Mouse (Mus musculus): Measurements from ENCODE around the gene Myo1d. TPM values are rescaled to one million over a fixed set of nuclear protein-coding genes. Genes with fewer than 3 reads are reported as not detected.
A peak's percentile ranks its signal among the peaks of the same experiment; 100 is the strongest.

The Myo1d gene
- polyA plus RNA-seq, 1 experiment from 2014 or later = 80.9 TPM

DNA sequence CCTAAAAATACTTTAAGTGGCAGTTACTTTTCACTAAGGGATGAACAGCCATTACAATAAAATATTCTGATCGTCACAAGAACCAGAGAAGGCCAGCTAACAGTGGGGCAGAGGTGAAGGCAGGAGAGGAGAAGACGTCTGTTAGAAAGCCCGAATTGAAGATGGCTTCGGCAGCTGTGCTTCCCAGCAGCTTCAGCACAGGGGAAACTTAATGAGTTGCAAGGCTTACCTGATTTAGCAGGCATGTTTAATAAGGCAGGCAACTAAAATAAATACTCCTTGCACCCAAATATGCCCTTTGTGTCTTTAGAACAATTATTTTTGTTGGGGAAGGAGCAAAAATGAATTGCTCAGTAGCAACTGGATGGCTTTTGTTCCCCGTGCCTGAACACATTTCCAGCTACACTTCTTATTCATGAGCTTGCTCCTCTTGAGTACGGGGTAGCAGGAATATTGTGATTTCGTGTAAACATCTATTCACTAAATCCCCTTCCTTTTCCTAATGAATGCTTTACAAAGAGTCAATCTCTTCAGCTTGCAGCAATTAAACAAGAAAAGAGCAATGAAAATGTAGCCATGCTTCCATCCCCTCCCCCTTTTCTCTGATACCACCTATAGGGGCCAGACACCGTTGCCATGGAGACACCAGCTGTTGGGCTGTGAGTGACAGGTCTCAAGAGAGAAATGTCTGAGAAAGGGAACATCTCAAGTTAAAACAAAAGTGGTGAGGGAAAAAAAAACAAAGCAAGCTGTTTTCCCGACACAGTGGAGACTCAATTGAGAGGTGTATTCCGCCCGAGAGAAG is 157.4 kb downstream of the Myo1d start:
- WGBS = 43% methylated on average over 11 of the region's 11 CpGs
- no peaks in the 10 kb centered on the region for H3K4me1 ChIP-seq (ENCODE audit: control insufficient read depth, insufficient read depth, low read length)

DNA sequence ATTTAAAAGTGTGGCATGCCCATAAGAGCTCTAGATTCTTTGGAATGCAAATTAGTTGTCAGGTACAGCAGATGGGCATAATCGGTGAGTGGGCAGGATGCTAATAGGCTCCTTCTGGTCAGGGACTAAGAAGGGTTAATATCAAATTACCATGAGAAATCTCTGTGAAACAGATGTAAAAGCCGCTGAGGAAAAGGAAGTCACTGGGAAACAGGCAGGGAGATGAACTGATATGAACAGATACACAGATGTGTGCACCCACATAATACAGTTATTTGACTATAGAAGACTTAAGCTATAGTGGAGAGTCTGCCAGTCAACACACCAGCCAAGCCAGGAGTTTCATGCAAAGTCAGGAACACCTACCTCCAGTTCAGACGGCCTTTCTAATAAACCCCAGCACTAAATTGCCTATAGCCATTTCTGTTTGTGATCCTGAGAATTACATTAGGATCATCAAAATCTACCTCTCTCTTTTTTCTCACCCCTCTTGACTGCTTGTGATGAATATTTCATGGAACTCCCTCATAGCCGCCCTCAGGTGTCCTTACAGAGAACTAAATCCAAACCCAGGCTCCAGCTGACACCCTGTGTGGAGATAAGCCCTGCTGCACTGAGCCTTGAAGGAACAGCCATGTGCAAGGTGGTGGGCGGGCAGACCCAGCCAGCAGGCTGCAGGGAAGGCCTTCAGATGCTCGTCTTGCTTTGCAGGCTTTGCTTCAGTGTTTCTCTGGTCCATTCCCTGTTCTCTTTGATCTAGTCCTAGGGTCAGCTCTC is 164.7 kb downstream of the Myo1d start:
- Histone ChIP-seq H3K9me3 (ENCODE audit: control insufficient read depth, low read length) (no peaks in the 10 kb centered on the region), H3K27me3 (replicated peaks; ENCODE audit: control insufficient read depth, insufficient read depth, low read length) (no peaks in the 10 kb centered on the region), H3K27ac (ENCODE audit: low read length) (no peak overlapping the region), H3K4me2 (ENCODE audit: low read depth, low read length) (no peak overlapping the region), H3K36me3 (ENCODE audit: control insufficient read depth, insufficient read depth, low read length) (no peaks in the 10 kb centered on the region), H3K4me3 (ENCODE audit: low read length) (no peak overlapping the region), H3K9ac (ENCODE audit: low read depth, low read length) (no peak overlapping the region), H3K4me1 (ENCODE audit: control insufficient read depth, insufficient read depth, low read length) (no peaks in the 10 kb centered on the region)
- ATAC-seq = no peak
- 52% methylated on average over 6 of the region's 6 CpGs for WGBS

More for the DNA sequence above, 157.4 kb downstream of the Myo1d start:
- no peak for ATAC-seq
- H3K4me2 ChIP-seq (ENCODE audit: low read depth, low read length) = no peak overlapping the region
- H3K9ac ChIP-seq (ENCODE audit: low read depth, low read length) = no peak overlapping the region
- H3K27me3 ChIP-seq (replicated peaks; ENCODE audit: control insufficient read depth, insufficient read depth, low read length) = no peaks in the 10 kb centered on the region
- no peaks in the 10 kb centered on the region for H3K36me3 ChIP-seq (ENCODE audit: control insufficient read depth, insufficient read depth, low read length)
- no peaks in the 10 kb centered on the region for H3K9me3 ChIP-seq (ENCODE audit: control insufficient read depth, low read length)
- no peak overlapping the region for H3K4me3 ChIP-seq (ENCODE audit: low read length)
- no peak overlapping the region for H3K27ac ChIP-seq (ENCODE audit: low read length)

DNA sequence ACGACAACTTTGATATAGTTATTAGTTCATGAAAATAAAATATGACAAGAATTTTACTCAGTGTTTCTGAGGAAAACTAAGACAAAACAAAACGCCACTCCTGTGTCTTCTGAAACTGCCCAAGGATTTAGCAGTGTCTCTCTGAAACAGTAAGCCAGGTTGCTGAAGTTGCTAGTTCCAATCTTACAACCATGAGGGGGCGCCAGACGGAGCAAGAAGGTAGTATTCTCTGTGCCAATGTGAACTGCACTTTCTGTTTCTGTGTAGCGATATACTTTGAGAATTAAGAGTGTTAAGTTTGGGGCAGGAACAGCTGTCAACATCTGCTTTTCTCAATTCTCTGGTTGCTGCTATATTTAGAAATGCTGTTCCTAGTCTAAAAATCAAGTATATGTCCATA is 165.4 kb downstream of the Myo1d start:
- H3K4me1 ChIP-seq (ENCODE audit: control insufficient read depth, insufficient read depth, low read length) = no peaks in the 10 kb centered on the region
- H3K36me3 ChIP-seq (ENCODE audit: control insufficient read depth, insufficient read depth, low read length) = no peaks in the 10 kb centered on the region

DNA sequence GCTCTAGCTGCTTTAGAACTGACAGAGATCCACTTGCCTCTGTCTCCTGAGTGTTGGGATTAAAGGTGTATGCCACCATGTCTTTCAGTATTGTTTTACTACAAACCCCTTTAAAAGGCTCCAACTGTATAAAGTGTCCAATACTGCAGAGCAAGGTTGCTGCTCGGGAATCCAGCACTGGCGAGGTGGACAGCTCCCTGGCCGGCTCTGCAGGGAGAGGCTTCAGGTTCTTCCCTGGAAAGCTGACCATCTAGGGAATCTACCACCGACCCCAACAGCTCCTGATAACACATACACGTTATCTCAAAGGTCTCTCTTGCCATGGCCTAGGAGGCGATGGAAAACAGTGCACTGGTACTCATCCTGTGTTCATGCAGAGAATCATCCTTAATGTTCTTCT is 166.3 kb downstream of the Myo1d start:
- H3K36me3 ChIP-seq (ENCODE audit: control insufficient read depth, insufficient read depth, low read length) = no peaks in the 10 kb centered on the region
- WGBS = 11% methylated on average over 6 of the region's 6 CpGs
- H3K27ac ChIP-seq (ENCODE audit: low read length) = no peak overlapping the region
- H3K9ac ChIP-seq (ENCODE audit: low read depth, low read length) = no peak overlapping the region
- H3K9me3 ChIP-seq (ENCODE audit: control insufficient read depth, low read length) = no peaks in the 10 kb centered on the region
- H3K4me1 ChIP-seq (ENCODE audit: control insufficient read depth, insufficient read depth, low read length) = no peaks in the 10 kb centered on the region
- H3K4me3 ChIP-seq (ENCODE audit: low read length) = no peak overlapping the region
- ATAC-seq = no peak
- no peaks in the 10 kb centered on the region for H3K27me3 ChIP-seq (replicated peaks; ENCODE audit: control insufficient read depth, insufficient read depth, low read length)
- H3K4me2 ChIP-seq (ENCODE audit: low read depth, low read length) = no peak overlapping the region

More for the DNA sequence above, 165.4 kb downstream of the Myo1d start:
- no peak overlapping the region for H3K4me2 ChIP-seq (ENCODE audit: low read depth, low read length)
- H3K4me3 ChIP-seq (ENCODE audit: low read length) = no peak overlapping the region
- no peak for ATAC-seq
- H3K9me3 ChIP-seq (ENCODE audit: control insufficient read depth, low read length) = no peaks in the 10 kb centered on the region
- 41% methylated on average over 5 of the region's 5 CpGs for WGBS
- no peak overlapping the region for H3K9ac ChIP-seq (ENCODE audit: low read depth, low read length)
- no peaks in the 10 kb centered on the region for H3K27me3 ChIP-seq (replicated peaks; ENCODE audit: control insufficient read depth, insufficient read depth, low read length)
- H3K27ac ChIP-seq (ENCODE audit: low read length) = no peak overlapping the region

DNA sequence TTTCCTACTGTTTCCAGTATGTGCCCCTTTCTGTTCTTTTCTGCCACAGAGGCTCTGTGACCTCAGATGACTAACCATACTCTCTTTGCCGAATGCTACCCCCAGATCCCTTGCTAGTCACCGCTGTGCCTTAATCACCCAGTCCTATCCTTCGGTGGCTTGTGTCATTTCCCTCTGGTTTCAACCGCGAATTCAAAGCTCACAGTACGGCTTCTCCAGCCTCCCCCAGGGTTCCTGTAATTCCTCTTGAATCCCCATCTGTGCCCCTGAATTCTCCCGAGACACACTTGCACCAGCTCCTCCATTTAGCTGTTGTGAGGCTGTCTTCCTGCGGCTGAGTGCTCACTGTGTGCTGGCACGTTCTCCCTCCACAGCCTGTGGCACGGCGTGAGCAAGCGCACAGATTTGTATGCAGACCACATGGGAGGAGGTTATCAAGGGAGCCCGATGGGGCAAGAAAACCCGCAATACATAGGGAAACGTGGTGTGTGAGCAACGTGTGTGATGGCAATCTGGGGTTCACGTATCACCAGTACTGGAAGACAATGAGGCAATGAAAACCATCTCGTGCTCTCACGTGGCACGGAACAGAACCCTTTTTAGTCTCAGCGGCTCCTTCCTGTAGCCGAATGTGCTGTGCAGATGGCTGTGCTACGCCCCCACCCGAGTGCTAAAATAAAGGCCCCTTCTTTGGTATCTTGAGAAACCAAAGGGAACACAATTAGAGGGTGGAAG is 177.0 kb downstream of the Myo1d start:
- Histone ChIP-seq H3K4me3 (ENCODE audit: low read length) (peak overlapping the region; percentile 19; the same call in 1 of the 2 replicates), H3K36me3 (ENCODE audit: control insufficient read depth, insufficient read depth, low read length) (no peaks in the 10 kb centered on the region), H3K9ac (ENCODE audit: low read depth, low read length) (no peak overlapping the region; the same call in 1 of the 2 replicates), H3K27ac (ENCODE audit: low read length) (no peak overlapping the region), H3K4me1 (ENCODE audit: control insufficient read depth, insufficient read depth, low read length) (0 out of 2 replicates have a peak, but pooled peaks cover 5% of the 10 kb centered on the region), H3K27me3 (replicated peaks; ENCODE audit: control insufficient read depth, insufficient read depth, low read length) (no peaks in the 10 kb centered on the region), H3K9me3 (ENCODE audit: control insufficient read depth, low read length) (no peaks in the 10 kb centered on the region), H3K4me2 (ENCODE audit: low read depth, low read length) (peak overlapping the region; percentile 35)
- 21% methylated on average over 24 of the region's 24 CpGs for WGBS
- no peak for ATAC-seq

DNA sequence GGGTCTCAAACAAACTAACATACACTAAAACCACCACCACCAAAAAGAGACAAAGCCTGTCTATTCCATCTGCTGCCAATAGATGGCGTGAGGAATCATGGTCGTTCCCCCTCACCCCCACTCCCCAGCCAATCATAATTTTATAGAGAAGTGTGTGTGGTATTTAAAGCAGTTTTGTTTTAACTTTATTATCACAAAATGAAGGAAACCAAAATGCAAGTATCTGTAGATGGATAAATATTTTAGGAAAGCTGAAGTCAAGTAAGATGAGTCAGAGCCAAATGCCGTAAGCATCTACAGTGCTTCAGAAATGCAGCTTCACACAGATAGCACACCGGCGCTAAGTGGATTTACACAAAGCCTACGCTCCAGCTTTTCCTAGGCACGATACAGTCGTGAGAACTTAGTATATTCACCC is 177.8 kb downstream of the Myo1d start:
- Histone ChIP-seq H3K36me3 (ENCODE audit: control insufficient read depth, insufficient read depth, low read length) (no peaks in the 10 kb centered on the region), H3K4me3 (ENCODE audit: low read length) (no peak overlapping the region), H3K4me2 (ENCODE audit: low read depth, low read length) (no peak overlapping the region), H3K9me3 (ENCODE audit: control insufficient read depth, low read length) (no peaks in the 10 kb centered on the region), H3K27me3 (replicated peaks; ENCODE audit: control insufficient read depth, insufficient read depth, low read length) (no peaks in the 10 kb centered on the region), H3K4me1 (ENCODE audit: control insufficient read depth, insufficient read depth, low read length) (0 out of 2 replicates have a peak, but pooled peaks cover 5% of the 10 kb centered on the region), H3K27ac (ENCODE audit: low read length) (no peak overlapping the region), H3K9ac (ENCODE audit: low read depth, low read length) (no peak overlapping the region)
- WGBS = 31% methylated on average over 8 of the region's 8 CpGs
- ATAC-seq = no peak

DNA sequence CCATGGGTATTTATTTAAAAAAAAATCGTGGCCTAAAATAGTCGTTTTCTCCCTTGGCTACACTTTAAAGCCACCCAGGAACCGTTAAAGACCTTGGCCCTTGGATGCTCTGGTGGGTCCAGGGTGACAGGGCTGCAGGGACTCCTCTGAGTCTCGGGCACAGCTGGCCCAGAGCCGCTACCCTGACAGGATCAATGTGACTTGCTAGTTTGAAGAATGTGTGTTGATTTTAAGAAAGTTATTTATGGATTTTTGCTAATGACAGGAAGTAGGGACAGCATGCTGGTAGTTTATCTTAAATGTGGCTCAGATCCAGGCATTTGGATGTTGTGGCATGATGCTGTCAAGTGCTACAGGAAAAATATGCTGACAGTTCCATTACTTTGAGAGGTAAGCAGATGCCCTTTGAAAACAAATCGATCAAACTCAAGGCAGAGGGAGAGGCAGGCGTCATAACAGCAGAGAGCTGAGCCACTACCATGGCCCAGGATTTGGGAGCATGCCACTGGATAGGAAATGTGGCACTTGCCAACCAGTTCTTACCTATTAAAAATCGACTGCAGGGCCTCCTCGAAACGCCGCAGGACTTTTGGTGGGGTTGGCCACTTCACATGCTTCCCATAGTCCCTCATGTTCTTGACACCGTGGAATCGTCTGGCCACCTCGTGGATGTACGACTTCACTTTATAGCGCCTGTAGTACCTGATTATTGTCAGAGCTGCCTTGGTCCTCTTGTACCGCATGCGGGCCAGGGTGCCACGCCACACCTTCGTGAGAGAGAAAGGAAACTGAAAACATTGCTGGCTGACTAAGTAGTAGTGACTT is 178.6 kb downstream of the Myo1d start:
- Histone ChIP-seq H3K27me3 (replicated peaks; ENCODE audit: control insufficient read depth, insufficient read depth, low read length) (no peaks in the 10 kb centered on the region), H3K27ac (ENCODE audit: low read length) (no peak overlapping the region), H3K9me3 (ENCODE audit: control insufficient read depth, low read length) (no peaks in the 10 kb centered on the region), H3K4me2 (ENCODE audit: low read depth, low read length) (no peak overlapping the region), H3K4me3 (ENCODE audit: low read length) (no peak overlapping the region), H3K9ac (ENCODE audit: low read depth, low read length) (no peak overlapping the region), H3K4me1 (ENCODE audit: control insufficient read depth, insufficient read depth, low read length) (0 out of 2 replicates have a peak, but pooled peaks cover 5% of the 10 kb centered on the region), H3K36me3 (ENCODE audit: control insufficient read depth, insufficient read depth, low read length) (no peaks in the 10 kb centered on the region)
- no peak for ATAC-seq
- 72% methylated on average over 20 of the region's 20 CpGs for WGBS

DNA sequence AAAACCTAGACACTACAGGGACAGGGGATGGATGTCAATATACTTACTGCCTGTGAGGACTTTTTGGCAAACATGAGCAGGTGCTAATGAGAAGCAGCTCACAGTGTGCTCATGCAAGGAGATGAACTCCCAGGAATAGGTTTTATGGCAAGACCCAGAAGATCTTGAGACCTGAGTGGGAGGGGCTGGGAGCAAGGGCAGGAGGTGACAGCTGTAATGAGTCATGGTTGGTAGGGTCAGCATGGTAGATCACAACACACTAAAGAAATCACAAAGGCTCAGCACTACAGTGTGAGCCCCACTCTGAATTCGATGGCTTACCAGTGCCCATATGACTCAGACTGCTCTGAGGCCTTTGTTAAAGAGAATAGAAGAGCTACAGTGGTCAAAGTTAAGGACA is 184.3 kb downstream of the Myo1d start:
- 88% methylated on average over 1 of the region's 1 CpGs for whole genome bisulfite sequencing
- Histone ChIP-seq H3K9ac (ENCODE audit: low read depth, low read length) (no peak overlapping the region), H3K9me3 (ENCODE audit: control insufficient read depth, low read length) (no peaks in the 10 kb centered on the region), H3K27me3 (replicated peaks; ENCODE audit: control insufficient read depth, insufficient read depth, low read length) (no peaks in the 10 kb centered on the region), H3K4me2 (ENCODE audit: low read depth, low read length) (no peak overlapping the region), H3K4me3 (ENCODE audit: low read length) (no peak overlapping the region), H3K36me3 (ENCODE audit: control insufficient read depth, insufficient read depth, low read length) (peaks cover 5% of the 10 kb centered on the region; the same call in 1 of the 2 replicates), H3K27ac (ENCODE audit: low read length) (no peak overlapping the region), H3K4me1 (ENCODE audit: control insufficient read depth, insufficient read depth, low read length) (no peaks in the 10 kb centered on the region)
- no peak for ATAC-seq

Data from intestine, embryonic 16.5 days (tissue).